Mouse (Mus musculus): Measurements from ENCODE around the gene Ccm2l. TPM values are rescaled to one million over a fixed set of nuclear protein-coding genes. Genes with fewer than 3 reads are reported as not detected.

Gene Ccm2l
- polyA plus RNA-seq, 1 experiment, result not detected

Other genes with a start within 250 kb of the Ccm2l start
- gene Bcl2l1, start 234.2 kb upstream of the Ccm2l start, polyA plus RNA-seq (2012; fragmentation: generic; extraction: Trizol), result 57.0 TPM
- 26.3 TPM for gene Tpx2, start 218.0 kb upstream of the Ccm2l start, polyA plus RNA-seq (2012; fragmentation: generic; extraction: Trizol)
- gene Mylk2, start 154.6 kb upstream of the Ccm2l start, polyA plus RNA-seq (2012; fragmentation: generic; extraction: Trizol), result 8.2 TPM
- 31.3 TPM for gene Foxs1, start 132.7 kb upstream of the Ccm2l start, polyA plus RNA-seq (2012; fragmentation: generic; extraction: Trizol)
- gene Dusp15, start 114.3 kb upstream of the Ccm2l start, polyA plus RNA-seq (2012; fragmentation: generic; extraction: Trizol), result 0.02 TPM
- not detected for gene Ttll9, start 103.5 kb upstream of the Ccm2l start, polyA plus RNA-seq (2012; fragmentation: generic; extraction: Trizol)
- gene Pdrg1, start 50.5 kb upstream of the Ccm2l start, polyA plus RNA-seq (2012; fragmentation: generic; extraction: Trizol), result 79.6 TPM
- gene Xkr7, start 34.1 kb upstream of the Ccm2l start, polyA plus RNA-seq (2012; fragmentation: generic; extraction: Trizol), result not detected
- gene Hck, start 42.5 kb downstream of the Ccm2l start, polyA plus RNA-seq (2012; fragmentation: generic; extraction: Trizol), result 0.10 TPM
- gene Tm9sf4, start 95.3 kb downstream of the Ccm2l start, polyA plus RNA-seq (2012; fragmentation: generic; extraction: Trizol), result 55.4 TPM
- gene Tspyl3, start 159.5 kb downstream of the Ccm2l start, polyA plus RNA-seq (2012; fragmentation: generic; extraction: Trizol), result 0.12 TPM
- gene Plagl2, start 175.5 kb downstream of the Ccm2l start, polyA plus RNA-seq (2012; fragmentation: generic; extraction: Trizol), result 4.2 TPM
- gene Pofut1, start 175.6 kb downstream of the Ccm2l start, polyA plus RNA-seq (2012; fragmentation: generic; extraction: Trizol), result 12.2 TPM
- gene Kif3b, start 225.5 kb downstream of the Ccm2l start, polyA plus RNA-seq (2012; fragmentation: generic; extraction: Trizol), result 10.8 TPM

Data from myocyte (in vitro differentiated cells).